8 mouse cellular contexts compared by ENCODE assay signal in the genomic region with DNA sequence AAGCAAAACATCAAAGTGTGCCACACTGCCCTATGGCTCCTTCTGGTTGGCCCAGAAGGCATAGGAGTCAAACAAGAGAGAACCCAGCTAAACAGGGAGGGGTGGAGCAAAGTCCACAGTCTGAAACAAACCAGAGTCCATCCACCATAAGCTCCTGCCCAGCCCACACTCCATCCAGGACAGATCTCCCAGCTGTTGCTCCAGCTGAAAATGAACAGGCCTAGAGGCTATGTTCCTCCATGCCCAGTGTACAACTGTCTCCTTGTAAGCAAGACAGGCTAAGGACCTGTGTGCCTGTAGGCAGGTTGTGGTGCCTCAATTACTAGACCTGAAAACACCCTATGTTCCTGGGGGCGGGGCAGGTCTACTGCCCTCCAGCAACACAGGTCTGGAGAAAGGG. TPM values are rescaled to one million over a fixed set of nuclear protein-coding genes. Genes with fewer than 3 reads are reported as not detected.
DNase-seq lines count a peak whose midpoint lies in the region; ATAC-seq lines count a peak whose summit lies in the region.

No protein-coding gene starts in this region.

- H3K4me1 ChIP-seq in lung, embryonic 16.5 days (replicated peaks; ENCODE audit: control insufficient read depth, insufficient read depth, low read length), result peaks cover 28% of the 10 kb centered on the region
- H3K4me1 ChIP-seq in hindbrain, embryonic 15.5 days (replicated peaks), result peaks cover 29% of the 10 kb centered on the region
- H3K4me1 ChIP-seq in limb, embryonic 15.5 days, result peaks cover 46% of the 10 kb centered on the region
- peaks cover 46% of the 10 kb centered on the region for H3K4me1 ChIP-seq in stomach, embryonic 16.5 days (ENCODE audit: control insufficient read depth, insufficient read depth, low read length)

- no peak for DNase-seq in lung, adult 18-20 months
- DNase-seq in right cerebral cortex, postnatal 4 days, result no peak
- no peak for DNase-seq in right cerebral cortex, postnatal 25 days

- no peaks in the 10 kb centered on the region for H3K27me3 ChIP-seq in lung, embryonic 16.5 days (ENCODE audit: control insufficient read depth, insufficient read depth, low read depth, low read length)
- no peaks in the 10 kb centered on the region for H3K27me3 ChIP-seq in hindbrain, embryonic 15.5 days
- H3K27me3 ChIP-seq in limb, embryonic 15.5 days, result no peaks in the 10 kb centered on the region
- no peaks in the 10 kb centered on the region for H3K27me3 ChIP-seq in stomach, embryonic 16.5 days (ENCODE audit: control insufficient read depth, insufficient read depth, low read length)

- H3K36me3 ChIP-seq in lung, embryonic 16.5 days (ENCODE audit: control insufficient read depth, insufficient read depth, low read length), result no peaks in the 10 kb centered on the region
- H3K36me3 ChIP-seq in hindbrain, embryonic 15.5 days, result no peaks in the 10 kb centered on the region
- 0 out of 2 replicates have a peak, but pooled peaks cover 9% of the 10 kb centered on the region for H3K36me3 ChIP-seq in limb, embryonic 15.5 days
- H3K36me3 ChIP-seq in stomach, embryonic 16.5 days (ENCODE audit: control insufficient read depth, insufficient read depth, low read length), result no peaks in the 10 kb centered on the region

- peak overlapping the region; percentile 88 for H3K27ac ChIP-seq in lung, embryonic 16.5 days (ENCODE audit: low read length)
- H3K27ac ChIP-seq in hindbrain, embryonic 15.5 days (replicated peaks), result peak overlapping the region; percentile 90
- H3K27ac ChIP-seq in limb, embryonic 15.5 days, result peak overlapping the region; percentile 96
- peak overlapping the region; percentile 97 for H3K27ac ChIP-seq in stomach, embryonic 16.5 days (ENCODE audit: low read length)

- 86% methylated on average over 1 of the region's 1 CpGs for WGBS in lung, embryonic 16.5 days
- 89% methylated on average over 1 of the region's 1 CpGs for WGBS in hindbrain, embryonic 15.5 days
- 79% methylated on average over 1 of the region's 1 CpGs for WGBS in limb, embryonic 15.5 days
- WGBS in stomach, embryonic 16.5 days, result 67% methylated on average over 1 of the region's 1 CpGs

- no peaks in the 10 kb centered on the region for H3K9me3 ChIP-seq in lung, embryonic 16.5 days (ENCODE audit: control insufficient read depth, low read length)
- H3K9me3 ChIP-seq in hindbrain, embryonic 15.5 days, result no peaks in the 10 kb centered on the region
- H3K9me3 ChIP-seq in limb, embryonic 15.5 days, result no peaks in the 10 kb centered on the region
- H3K9me3 ChIP-seq in stomach, embryonic 16.5 days (replicated peaks; ENCODE audit: control insufficient read depth, low read length), result no peaks in the 10 kb centered on the region

- ATAC-seq in lung, embryonic 16.5 days (ENCODE audit: low read depth), result no peak
- no peak for ATAC-seq in hindbrain, embryonic 15.5 days (ENCODE audit: low FRiP score, low read depth)
- ATAC-seq in limb, embryonic 15.5 days (ENCODE audit: insufficient number of reproducible peaks, low FRiP score, low TSS enrichment, low read depth), result no peak
- ATAC-seq in stomach, embryonic 16.5 days (ENCODE audit: insufficient read depth, low FRiP score), result peak; percentile 4; the same call in 1 of the 2 replicates
- no peak for ATAC-seq in erythroid progenitor cell, adult 5-6 weeks (replicated peaks; ENCODE audit: low FRiP score, poor library complexity, severe bottlenecking)

- peak overlapping the region; percentile 76 for H3K9ac ChIP-seq in lung, embryonic 16.5 days (ENCODE audit: low read length)
- 0 out of 2 replicates have a peak overlapping the region, but pooled peaks have one; percentile 62 for H3K9ac ChIP-seq in hindbrain, embryonic 15.5 days
- H3K9ac ChIP-seq in limb, embryonic 15.5 days, result no peak overlapping the region
- H3K9ac ChIP-seq in stomach, embryonic 16.5 days (ENCODE audit: low read length), result peak overlapping the region; percentile 80

- H3K4me2 ChIP-seq in lung, embryonic 16.5 days (ENCODE audit: low read depth, low read length), result peak overlapping the region; percentile 68
- peak overlapping the region; percentile 85 for H3K4me2 ChIP-seq in hindbrain, embryonic 15.5 days
- H3K4me2 ChIP-seq in limb, embryonic 15.5 days, result peak overlapping the region; percentile 88
- peak overlapping the region; percentile 98 for H3K4me2 ChIP-seq in stomach, embryonic 16.5 days (ENCODE audit: low read depth, low read length)

- no peak overlapping the region; the same call in 1 of the 2 replicates for H3K4me3 ChIP-seq in lung, embryonic 16.5 days (ENCODE audit: low read length)
- H3K4me3 ChIP-seq in hindbrain, embryonic 15.5 days, result peak overlapping the region; percentile 58
- peak overlapping the region; percentile 74 for H3K4me3 ChIP-seq in limb, embryonic 15.5 days
- peak overlapping the region; percentile 79 for H3K4me3 ChIP-seq in stomach, embryonic 16.5 days (replicated peaks; ENCODE audit: low read length)

RNA-seq across cellular contexts. Expression of gene Tfap4, which starts 2.6 kb away (rescaled TPM):
- polyA plus RNA-seq in lung, embryonic 16.5 days (2015; fragmentation: Nextera tagmentation; extraction: Ambion mirVana), result 13.2 and 15.5 TPM in 2 replicates
- polyA plus RNA-seq in hindbrain, embryonic 15.5 days (2015; fragmentation: Nextera tagmentation; extraction: Ambion mirVana), result 7.2 and 8.2 TPM in 2 replicates
- 20.4 and 20.7 TPM in 2 replicates for polyA plus RNA-seq in limb, embryonic 15.5 days (2015; fragmentation: Nextera tagmentation; extraction: Ambion mirVana)
- polyA plus RNA-seq in stomach, embryonic 16.5 days (2015; fragmentation: Nextera tagmentation; extraction: Ambion mirVana), result 16.1 and 17.0 TPM in 2 replicates
- 4.6 and 7.6 TPM in 2 replicates for total RNA-seq in erythroid progenitor cell, adult 5-6 weeks (2015; ENCODE audit: low replicate concordance)
- total RNA-seq in erythroid progenitor cell, adult 5-6 weeks (2017; ENCODE audit: low replicate concordance), result 1.7 and 2.7 TPM in 2 replicates

RNA-seq across cellular contexts. Expression of gene Srl, which starts 15.5 kb away (rescaled TPM):
- polyA plus RNA-seq in lung, embryonic 16.5 days (2015; fragmentation: Nextera tagmentation; extraction: Ambion mirVana), result 20.5 and 23.2 TPM in 2 replicates
- 21.4 and 22.9 TPM in 2 replicates for polyA plus RNA-seq in hindbrain, embryonic 15.5 days (2015; fragmentation: Nextera tagmentation; extraction: Ambion mirVana)
- 36.8 and 81.2 TPM in 2 replicates for polyA plus RNA-seq in limb, embryonic 15.5 days (2015; fragmentation: Nextera tagmentation; extraction: Ambion mirVana)
- 10.0 and 28.6 TPM in 2 replicates for polyA plus RNA-seq in stomach, embryonic 16.5 days (2015; fragmentation: Nextera tagmentation; extraction: Ambion mirVana)
- 2.9 TPM in 1 of 2 replicates, not detected in the other for total RNA-seq in erythroid progenitor cell, adult 5-6 weeks (2015; ENCODE audit: low replicate concordance)
- total RNA-seq in erythroid progenitor cell, adult 5-6 weeks (2017; ENCODE audit: low replicate concordance), result 1.4 TPM in 1 of 2 replicates, not detected in the other

RNA-seq across cellular contexts. Expression of gene Glis2, which starts 37.4 kb away (rescaled TPM):
- polyA plus RNA-seq in lung, embryonic 16.5 days (2015; fragmentation: Nextera tagmentation; extraction: Ambion mirVana), result 21.3 and 23.7 TPM in 2 replicates
- 17.0 and 19.7 TPM in 2 replicates for polyA plus RNA-seq in hindbrain, embryonic 15.5 days (2015; fragmentation: Nextera tagmentation; extraction: Ambion mirVana)
- 31.7 and 34.9 TPM in 2 replicates for polyA plus RNA-seq in limb, embryonic 15.5 days (2015; fragmentation: Nextera tagmentation; extraction: Ambion mirVana)
- 18.7 and 21.7 TPM in 2 replicates for polyA plus RNA-seq in stomach, embryonic 16.5 days (2015; fragmentation: Nextera tagmentation; extraction: Ambion mirVana)
- total RNA-seq in erythroid progenitor cell, adult 5-6 weeks (2015; ENCODE audit: low replicate concordance), result not detected in 2 replicates
- not detected in 2 replicates for total RNA-seq in erythroid progenitor cell, adult 5-6 weeks (2017; ENCODE audit: low replicate concordance)
